Mouse (Mus musculus) stomach, postnatal 0 days (tissue): ENCODE data around the gene Actn1.
A peak's percentile ranks its signal among the peaks of the same experiment; 100 is the strongest.

Experiments used
- CTCF ChIP-seq: IDR thresholded peaks from 2 replicates; pipeline ENCODE4 v1.5.1; 2016; ENCODE audit warnings: antibody characterized with exemption, low read depth, mild to moderate bottlenecking, moderate library complexity
- EP300 ChIP-seq: optimal IDR thresholded peaks from 2 replicates; pipeline ENCODE3; 2016; ENCODE audit warnings: antibody characterized with exemption

- TF ChIP-seq CTCF, result peak; percentile 83
- no peak for TF ChIP-seq EP300
Measured at GRCm38 (mm10) chr12:80146227-80147223, 113.6 kb downstream of the Actn1 start.
